Mouse (Mus musculus) MEL (cell line): ENCODE measurements around the gene Fbxw11.

Experiments used
- BHLHE40 ChIP-seq: IDR thresholded peaks from 2 replicates; pipeline ENCODE4 v1.6.1; 2012; ENCODE audit warnings: low read depth, mild to moderate bottlenecking, inconsistent platforms, low read length, improper control_type of control experiment, borderline replicate concordance
- CTCF ChIP-seq, 3 experiments: IDR thresholded peaks in 2 of 3; conservative IDR thresholded peaks in 1 of 3; 2 replicates each; pipeline ENCODE4 v1.5.1; 2011 to 2012; ENCODE audit warnings: low read length in 3 of 3, low read depth in 2 of 3, mild to moderate bottlenecking in 2 of 3, improper control_type of control experiment in 1 of 3, inconsistent platforms in 1 of 3, mixed read lengths in 1 of 3, moderate library complexity in 1 of 3; ENCODE audit not compliant: control insufficient read depth in 1 of 3, insufficient read depth in 1 of 3, poor library complexity in 1 of 3, severe bottlenecking in 1 of 3
- ELF1 ChIP-seq: IDR thresholded peaks from 2 replicates; pipeline ENCODE4 v1.6.1; 2014; ENCODE audit warnings: low read depth, mild to moderate bottlenecking, inconsistent platforms, low read length, improper control_type of control experiment, moderate library complexity
- EP300 ChIP-seq, 2 experiments: IDR thresholded peaks; 2 replicates each; pipeline ENCODE4 v1.6.1; 2011; ENCODE audit warnings: improper control_type of control experiment in 2 of 2, low read length in 2 of 2, low read depth in 1 of 2, mild to moderate bottlenecking in 1 of 2
- JUND ChIP-seq: IDR thresholded peaks from 2 replicates; pipeline ENCODE4 v1.6.1; 2011; ENCODE audit warnings: low read depth, mild to moderate bottlenecking, improper control_type of control experiment, low read length
- MAFK ChIP-seq: IDR thresholded peaks from 2 replicates; pipeline ENCODE4 v1.6.1; 2011; ENCODE audit warnings: low read depth, mild to moderate bottlenecking, low read length, improper control_type of control experiment, borderline replicate concordance
- POLR2A ChIP-seq, 2 experiments: IDR thresholded peaks; 2 replicates each; pipeline ENCODE4 v1.6.1; 2011 to 2012; ENCODE audit warnings: low read length in 2 of 2, mild to moderate bottlenecking in 2 of 2, control low read depth in 1 of 2, improper control_type of control experiment in 1 of 2, low read depth in 1 of 2, moderate library complexity in 1 of 2; ENCODE audit not compliant: control insufficient read depth in 1 of 2, insufficient read depth in 1 of 2, poor library complexity in 1 of 2
- RCOR1 ChIP-seq: IDR thresholded peaks from 2 replicates; pipeline ENCODE4 v1.6.1; 2012; ENCODE audit warnings: low read depth, mild to moderate bottlenecking, inconsistent platforms, low read length, improper control_type of control experiment
- TCF12 ChIP-seq: IDR thresholded peaks from 2 replicates; pipeline ENCODE4 v1.6.1; 2014; ENCODE audit warnings: low read depth, mild to moderate bottlenecking, inconsistent platforms, low read length, improper control_type of control experiment, moderate library complexity
- USF1 ChIP-seq: IDR thresholded peaks from 2 replicates; pipeline ENCODE4 v1.6.1; 2014; ENCODE audit warnings: low read depth, mild to moderate bottlenecking, inconsistent platforms, low read length, improper control_type of control experiment, moderate library complexity
- ZC3H11A ChIP-seq: IDR thresholded peaks from 2 replicates; pipeline ENCODE4 v1.6.1; 2012; ENCODE audit warnings: low read depth, mild to moderate bottlenecking, inconsistent platforms, low read length, improper control_type of control experiment
- ZMIZ1 ChIP-seq: IDR thresholded peaks from 2 replicates; pipeline ENCODE4 v1.6.1; 2012; ENCODE audit warnings: low read depth, mild to moderate bottlenecking, inconsistent platforms, low read length, improper control_type of control experiment, moderate library complexity
- ZNF384 ChIP-seq: IDR thresholded peaks from 2 replicates; pipeline ENCODE4 v1.6.1; 2012; ENCODE audit warnings: low read depth, mild to moderate bottlenecking, inconsistent platforms, low read length, improper control_type of control experiment

- TF ChIP-seq EP300 (IDR thresholded peaks at IDR 0.05; ENCODE audit: low read depth in 1 of 2, low read length in 2 of 2) = no peak
- no peak for TF ChIP-seq ZMIZ1
- peak; percentile 68; the same call in 1 of the 2 replicates for TF ChIP-seq ZNF384
- no peak for TF ChIP-seq POLR2A (IDR thresholded peaks at IDR 0.05; ENCODE audit: control insufficient read depth in 1 of 2, insufficient read depth in 1 of 2, low read depth in 1 of 2, low read length in 2 of 2, poor library complexity in 1 of 2)
- TF ChIP-seq ELF1 = no peak
- no peak for TF ChIP-seq JUND
- no peak for TF ChIP-seq CTCF (IDR thresholded peaks at IDR 0.05 in 2 of 3, conservative IDR thresholded peaks at IDR 0.05 in 1 of 3; ENCODE audit: control insufficient read depth in 1 of 3, insufficient read depth in 1 of 3, low read depth in 2 of 3, low read length in 3 of 3, poor library complexity in 1 of 3, severe bottlenecking in 1 of 3)
- no peak for TF ChIP-seq RCOR1
- TF ChIP-seq TCF12 = no peak
- TF ChIP-seq USF1 = no peak
- no peak for TF ChIP-seq MAFK
- TF ChIP-seq BHLHE40 = no peak
- no peak for TF ChIP-seq ZC3H11A
Observed at GRCm38 (mm10) chr11:32696446-32697090, 54.0 kb downstream of the Fbxw11 start.
